Mouse (Mus musculus): ENCODE data around the gene Selenov. TPM values are rescaled to one million over a fixed set of nuclear protein-coding genes. Genes with fewer than 3 reads are reported as not detected.

Gene Selenov
- polyA plus RNA-seq, 1 experiment from 2014 or later = not detected

GRCm38 (mm10) chr7:28278279-28278652, 12.7 kb downstream of the Selenov start:
- peak overlapping the region; percentile 85 for H3K4me2 ChIP-seq (ENCODE audit: low read depth, low read length)
- H3K4me3 ChIP-seq (ENCODE audit: low read depth, low read length) = peak overlapping the region; percentile 59
- ATAC-seq (replicated peaks; ENCODE audit: insufficient number of reproducible peaks, low FRiP score, low TSS enrichment, low read depth) (0 out of 2 replicates have a peak, but pooled peaks have one; percentile 14), DNase-seq (ENCODE audit: low spot score) (no peak)
- 0 out of 2 replicates have a peak overlapping the region, but pooled peaks have one; percentile 52 for H3K27ac ChIP-seq (replicated peaks; ENCODE audit: low read depth, low read length)
- H3K4me1 ChIP-seq (ENCODE audit: control insufficient read depth, insufficient read depth, low read length) = no peaks in the 10 kb centered on the region
- H3K36me3 ChIP-seq (replicated peaks; ENCODE audit: control insufficient read depth, insufficient read depth, low read depth, low read length) = no peaks in the 10 kb centered on the region
- WGBS = 88% methylated on average over 7 of the region's 7 CpGs
- no peaks in the 10 kb centered on the region for H3K27me3 ChIP-seq (ENCODE audit: control insufficient read depth, insufficient read depth, low read length)
- H3K9me3 ChIP-seq (replicated peaks; ENCODE audit: control insufficient read depth, low read length) = no peaks in the 10 kb centered on the region
- peak overlapping the region; percentile 90 for H3K9ac ChIP-seq (replicated peaks; ENCODE audit: low read length)

- Histone ChIP-seq H3K4me1 (ENCODE audit: control insufficient read depth, insufficient read depth, low read length) (no peaks in the 10 kb centered on the region), H3K27ac (replicated peaks; ENCODE audit: low read depth, low read length) (peak within 1 kb of the TSS; percentile 52; the same call in 1 of the 2 replicates), H3K27me3 (ENCODE audit: control insufficient read depth, insufficient read depth, low read length) (no peaks in the 10 kb centered on the region), H3K36me3 (replicated peaks; ENCODE audit: control insufficient read depth, insufficient read depth, low read depth, low read length) (no peaks in the 10 kb centered on the region), H3K9ac (replicated peaks; ENCODE audit: low read length) (peak within 1 kb of the TSS; percentile 90), H3K4me3 (ENCODE audit: low read depth, low read length) (peak within 1 kb of the TSS; percentile 59), H3K9me3 (replicated peaks; ENCODE audit: control insufficient read depth, low read length) (no peaks in the 10 kb centered on the region), H3K4me2 (ENCODE audit: low read depth, low read length) (peak within 1 kb of the TSS; percentile 85)
- 3% methylated on average over 67 of the region's 68 CpGs for WGBS
- peak; percentile 79 for ATAC-seq (replicated peaks; ENCODE audit: insufficient number of reproducible peaks, low FRiP score, low TSS enrichment, low read depth)
- DNase-seq (ENCODE audit: low spot score) = peak; percentile 95
Measured at GRCm38 (mm10) chr7:28277615-28278278, 13.2 kb downstream of the Selenov start, which contains the start of gene Eid2b. Gene Eid2b (plus strand): TSS chr7:28277739.

GRCm38 (mm10) chr7:28277237-28277614, 13.8 kb downstream of the Selenov start:
- WGBS = 58% methylated on average over 8 of the region's 8 CpGs
- Histone ChIP-seq H3K4me3 (ENCODE audit: low read depth, low read length) (peak overlapping the region; percentile 59), H3K4me1 (ENCODE audit: control insufficient read depth, insufficient read depth, low read length) (no peaks in the 10 kb centered on the region), H3K27me3 (ENCODE audit: control insufficient read depth, insufficient read depth, low read length) (no peaks in the 10 kb centered on the region), H3K4me2 (ENCODE audit: low read depth, low read length) (no peak overlapping the region; the same call in 1 of the 2 replicates), H3K36me3 (replicated peaks; ENCODE audit: control insufficient read depth, insufficient read depth, low read depth, low read length) (no peaks in the 10 kb centered on the region), H3K27ac (replicated peaks; ENCODE audit: low read depth, low read length) (no peak overlapping the region), H3K9ac (replicated peaks; ENCODE audit: low read length) (no peak overlapping the region), H3K9me3 (replicated peaks; ENCODE audit: control insufficient read depth, low read length) (no peaks in the 10 kb centered on the region)
- no peak for ATAC-seq (replicated peaks; ENCODE audit: insufficient number of reproducible peaks, low FRiP score, low TSS enrichment, low read depth)
- no peak for DNase-seq (ENCODE audit: low spot score)

DNA sequence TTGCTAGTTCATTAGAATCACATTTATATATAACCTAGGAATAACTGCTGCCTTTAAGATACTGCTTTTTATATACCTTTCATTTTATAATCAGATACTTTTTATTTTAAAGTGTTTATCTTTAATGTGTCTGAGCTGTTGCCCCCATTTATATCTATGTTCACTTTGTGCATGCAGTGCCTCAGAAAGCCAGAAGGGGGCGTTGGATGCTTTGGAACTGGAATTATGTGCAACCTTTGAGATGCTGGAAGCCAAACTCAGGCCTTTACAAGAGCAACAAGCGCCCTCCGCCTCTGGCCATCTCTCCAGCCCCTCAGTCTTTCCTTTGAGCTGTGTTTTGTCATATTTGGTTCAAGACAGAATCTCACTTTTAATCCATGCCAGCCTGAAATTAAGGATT, 19.2 kb downstream of the Selenov start:
- Histone ChIP-seq H3K27me3 (ENCODE audit: control insufficient read depth, insufficient read depth, low read length) (no peaks in the 10 kb centered on the region), H3K27ac (replicated peaks; ENCODE audit: low read depth, low read length) (no peak overlapping the region), H3K9me3 (replicated peaks; ENCODE audit: control insufficient read depth, low read length) (no peaks in the 10 kb centered on the region), H3K9ac (replicated peaks; ENCODE audit: low read length) (no peak overlapping the region), H3K4me2 (ENCODE audit: low read depth, low read length) (no peak overlapping the region), H3K36me3 (replicated peaks; ENCODE audit: control insufficient read depth, insufficient read depth, low read depth, low read length) (no peaks in the 10 kb centered on the region), H3K4me3 (ENCODE audit: low read depth, low read length) (no peak overlapping the region), H3K4me1 (ENCODE audit: control insufficient read depth, insufficient read depth, low read length) (no peaks in the 10 kb centered on the region)
- no peak for DNase-seq (ENCODE audit: low spot score)
- no peak for ATAC-seq (replicated peaks; ENCODE audit: insufficient number of reproducible peaks, low FRiP score, low TSS enrichment, low read depth)
- 69% methylated on average over 3 of the region's 3 CpGs for WGBS

- ATAC-seq (replicated peaks; ENCODE audit: insufficient number of reproducible peaks, low FRiP score, low TSS enrichment, low read depth) = no peak
- Histone ChIP-seq H3K27ac (replicated peaks; ENCODE audit: low read depth, low read length) (no peak overlapping the region), H3K4me1 (ENCODE audit: control insufficient read depth, insufficient read depth, low read length) (no peaks in the 10 kb centered on the region), H3K9me3 (replicated peaks; ENCODE audit: control insufficient read depth, low read length) (no peaks in the 10 kb centered on the region), H3K4me2 (ENCODE audit: low read depth, low read length) (no peak overlapping the region), H3K4me3 (ENCODE audit: low read depth, low read length) (no peak overlapping the region), H3K9ac (replicated peaks; ENCODE audit: low read length) (no peak overlapping the region), H3K36me3 (replicated peaks; ENCODE audit: control insufficient read depth, insufficient read depth, low read depth, low read length) (no peaks in the 10 kb centered on the region), H3K27me3 (ENCODE audit: control insufficient read depth, insufficient read depth, low read length) (no peaks in the 10 kb centered on the region)
- 89% methylated on average over 12 of the region's 12 CpGs for WGBS
- no peak for DNase-seq (ENCODE audit: low spot score)
Measured at GRCm38 (mm10) chr7:28269355-28269754, 21.6 kb downstream of the Selenov start.

DNA sequence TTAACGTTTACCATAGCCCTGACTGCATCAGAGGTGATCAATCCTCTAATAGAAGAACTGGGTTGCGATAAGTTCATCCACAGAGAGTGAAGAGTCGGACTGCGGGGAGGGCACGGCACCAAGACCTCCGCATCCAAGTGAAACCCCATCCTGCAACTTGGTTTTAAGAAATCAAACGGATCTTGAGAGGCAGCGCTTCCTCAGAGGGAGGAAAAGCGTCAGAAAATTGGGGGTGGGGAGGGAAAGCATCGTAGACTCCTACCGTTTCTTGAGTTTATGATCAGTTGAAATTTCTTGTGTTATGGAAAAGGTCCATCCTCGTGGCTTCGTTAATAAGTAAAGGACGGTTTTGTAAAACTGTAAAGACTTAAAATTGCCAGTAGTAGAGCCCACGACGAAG, 22.4 kb downstream of the Selenov start:
- H3K4me2 ChIP-seq (ENCODE audit: low read depth, low read length) = peak overlapping the region; percentile 43
- no peaks in the 10 kb centered on the region for H3K9me3 ChIP-seq (replicated peaks; ENCODE audit: control insufficient read depth, low read length)
- H3K9ac ChIP-seq (replicated peaks; ENCODE audit: low read length) = peak overlapping the region; percentile 99
- DNase-seq (ENCODE audit: low spot score) = no peak
- no peaks in the 10 kb centered on the region for H3K36me3 ChIP-seq (replicated peaks; ENCODE audit: control insufficient read depth, insufficient read depth, low read depth, low read length)
- no peaks in the 10 kb centered on the region for H3K4me1 ChIP-seq (ENCODE audit: control insufficient read depth, insufficient read depth, low read length)
- peak overlapping the region; percentile 87; the same call in 1 of the 2 replicates for H3K27ac ChIP-seq (replicated peaks; ENCODE audit: low read depth, low read length)
- peak overlapping the region; percentile 86 for H3K4me3 ChIP-seq (ENCODE audit: low read depth, low read length)
- ATAC-seq (replicated peaks; ENCODE audit: insufficient number of reproducible peaks, low FRiP score, low TSS enrichment, low read depth) = no peak
- WGBS = 33% methylated on average over 16 of the region's 16 CpGs
- H3K27me3 ChIP-seq (ENCODE audit: control insufficient read depth, insufficient read depth, low read length) = no peaks in the 10 kb centered on the region

DNA sequence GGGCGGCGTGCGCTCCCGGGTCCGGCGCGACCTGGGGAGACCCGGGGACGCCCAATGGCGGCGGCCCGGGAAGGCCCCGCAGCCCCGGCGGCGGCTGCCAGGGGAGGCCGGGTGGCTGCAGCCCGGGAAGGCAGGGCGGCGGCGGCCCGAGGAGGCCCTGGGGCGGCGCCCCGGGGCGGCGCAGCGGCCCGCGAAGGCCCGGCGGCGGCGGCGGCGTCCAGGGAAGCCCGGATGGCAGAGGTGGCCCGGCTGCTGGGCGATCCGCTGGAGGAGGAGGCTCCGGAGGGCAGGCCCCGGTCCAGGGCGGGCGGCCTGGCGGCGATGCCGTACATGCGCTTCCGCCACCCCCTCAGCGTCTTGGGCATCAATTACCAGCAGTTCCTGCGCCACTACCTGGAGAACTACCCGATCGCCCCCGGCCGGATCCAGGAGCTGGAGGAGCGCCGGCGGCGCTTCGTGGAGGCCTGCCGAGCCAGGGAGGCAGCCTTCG, 22.9 kb downstream of the Selenov start:
- peak overlapping the region; percentile 43 for H3K4me2 ChIP-seq (ENCODE audit: low read depth, low read length)
- H3K9ac ChIP-seq (replicated peaks; ENCODE audit: low read length) = peak overlapping the region; percentile 99
- DNase-seq (ENCODE audit: low spot score) = peak; percentile 62
- under 1% methylated on average over 38 of the region's 62 CpGs for WGBS
- no peaks in the 10 kb centered on the region for H3K27me3 ChIP-seq (ENCODE audit: control insufficient read depth, insufficient read depth, low read length)
- no peaks in the 10 kb centered on the region for H3K4me1 ChIP-seq (ENCODE audit: control insufficient read depth, insufficient read depth, low read length)
- H3K27ac ChIP-seq (replicated peaks; ENCODE audit: low read depth, low read length) = peak overlapping the region; percentile 87
- H3K36me3 ChIP-seq (replicated peaks; ENCODE audit: control insufficient read depth, insufficient read depth, low read depth, low read length) = no peaks in the 10 kb centered on the region
- peak; percentile 50; the same call in 1 of the 2 replicates for ATAC-seq (replicated peaks; ENCODE audit: insufficient number of reproducible peaks, low FRiP score, low TSS enrichment, low read depth)
- peak overlapping the region; percentile 86 for H3K4me3 ChIP-seq (ENCODE audit: low read depth, low read length)
- no peaks in the 10 kb centered on the region for H3K9me3 ChIP-seq (replicated peaks; ENCODE audit: control insufficient read depth, low read length)

Measured in embryonic facial prominence, embryonic 11.5 days (tissue).